Mouse (Mus musculus): ENCODE results near the gene Npb.

DNA sequence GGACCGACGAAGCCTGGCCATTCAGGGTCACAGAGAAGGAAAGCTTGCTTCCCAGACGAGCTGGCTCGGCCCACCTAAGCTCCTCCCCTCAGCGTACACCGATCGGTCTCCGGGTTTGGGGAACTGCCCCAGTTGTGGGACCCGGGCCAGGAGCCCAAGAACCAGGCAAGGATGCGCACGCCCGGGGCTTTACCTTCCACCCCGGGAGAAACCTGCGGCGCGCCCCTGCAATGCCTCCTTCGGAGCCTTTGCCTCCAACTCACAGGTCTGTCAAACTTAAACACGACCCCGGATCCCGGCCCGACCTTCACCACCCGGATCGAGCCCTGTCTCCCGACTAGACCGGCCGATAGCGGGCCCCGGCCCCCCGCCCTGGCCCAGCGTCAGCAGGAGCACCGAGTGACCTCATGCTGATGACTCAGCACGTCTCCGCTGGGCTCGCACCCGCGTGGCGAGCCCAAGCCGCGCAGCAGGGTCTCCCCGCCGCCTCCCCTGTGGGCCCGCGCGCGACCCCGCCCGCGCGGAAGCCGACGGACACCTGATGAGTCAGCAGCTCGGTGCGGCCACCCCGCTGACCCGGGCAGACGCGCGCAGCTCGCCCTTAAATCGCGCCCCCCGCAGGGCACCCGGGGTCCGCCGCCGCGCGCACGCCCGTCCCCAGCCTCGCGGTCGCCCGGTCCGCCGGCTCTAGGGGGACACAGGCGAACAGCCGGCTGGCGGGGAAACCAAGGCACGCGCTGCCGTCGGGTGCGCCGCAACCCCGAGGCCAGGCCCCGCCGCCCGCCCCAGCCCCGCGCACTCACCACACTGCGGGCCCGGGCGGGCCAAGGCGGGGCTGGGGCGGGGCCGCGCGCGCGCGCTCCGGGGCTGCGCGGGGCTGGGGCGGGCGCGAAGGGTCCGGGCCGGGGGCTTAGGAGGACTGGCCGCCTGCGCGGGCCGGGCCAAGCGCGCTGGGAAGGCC is 24.6 kb downstream of the Npb start:
- no peak for TF ChIP-seq CTCF (IDR thresholded peaks at IDR 0.05; ENCODE audit: low read depth)
- no peak for TF ChIP-seq EP300 (IDR thresholded peaks at IDR 0.05; ENCODE audit: low read depth)

All from liver, embryonic 14.5 days (tissue).